Mouse (Mus musculus) ovary, adult 2 months (tissue): ENCODE data around the gene Krt42. TPM values are rescaled to one million over a fixed set of nuclear protein-coding genes. Genes with fewer than 3 reads are reported as not detected.

ENCODE experiments used
- polyA plus RNA-seq: library from polyadenylated mRNA; depleted of rRNA; stranded (reverse); fragments of >200 nt; gene quantifications from 2 replicates; pipeline ENCODE4 v1.2.3, GENCODE M21; 2012; rRNA removed

Krt42 gene
- not detected in 2 replicates for polyA plus RNA-seq

DNA sequence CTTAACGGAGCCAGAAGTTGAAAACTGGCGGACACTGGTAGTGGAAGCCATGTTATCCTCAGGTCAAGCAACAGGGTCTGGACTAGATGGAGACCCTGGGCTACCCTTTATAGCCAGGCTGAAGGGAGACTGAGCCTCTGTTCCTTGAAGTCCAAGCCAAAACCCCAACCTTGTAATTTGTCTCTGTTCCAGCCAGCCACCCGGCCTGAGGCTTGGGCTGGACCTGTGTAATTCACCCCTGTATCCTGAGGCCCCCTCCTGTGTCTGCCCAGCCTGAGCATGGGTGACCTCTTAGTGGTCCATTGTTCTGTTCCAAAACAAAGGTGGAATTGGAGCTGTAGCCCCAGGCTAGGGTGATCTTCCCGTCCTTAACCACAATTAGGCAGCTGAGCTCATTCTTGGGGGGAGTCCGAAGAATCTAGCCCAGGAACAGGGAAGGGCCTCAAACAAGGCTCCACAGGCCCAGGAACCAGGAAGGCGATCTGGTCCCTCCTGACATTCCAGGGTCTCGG, at the start of gene Krt42:
Krt42 (minus strand) TSS at position 51 of the 512 bp plus-strand sequence.

DNA sequence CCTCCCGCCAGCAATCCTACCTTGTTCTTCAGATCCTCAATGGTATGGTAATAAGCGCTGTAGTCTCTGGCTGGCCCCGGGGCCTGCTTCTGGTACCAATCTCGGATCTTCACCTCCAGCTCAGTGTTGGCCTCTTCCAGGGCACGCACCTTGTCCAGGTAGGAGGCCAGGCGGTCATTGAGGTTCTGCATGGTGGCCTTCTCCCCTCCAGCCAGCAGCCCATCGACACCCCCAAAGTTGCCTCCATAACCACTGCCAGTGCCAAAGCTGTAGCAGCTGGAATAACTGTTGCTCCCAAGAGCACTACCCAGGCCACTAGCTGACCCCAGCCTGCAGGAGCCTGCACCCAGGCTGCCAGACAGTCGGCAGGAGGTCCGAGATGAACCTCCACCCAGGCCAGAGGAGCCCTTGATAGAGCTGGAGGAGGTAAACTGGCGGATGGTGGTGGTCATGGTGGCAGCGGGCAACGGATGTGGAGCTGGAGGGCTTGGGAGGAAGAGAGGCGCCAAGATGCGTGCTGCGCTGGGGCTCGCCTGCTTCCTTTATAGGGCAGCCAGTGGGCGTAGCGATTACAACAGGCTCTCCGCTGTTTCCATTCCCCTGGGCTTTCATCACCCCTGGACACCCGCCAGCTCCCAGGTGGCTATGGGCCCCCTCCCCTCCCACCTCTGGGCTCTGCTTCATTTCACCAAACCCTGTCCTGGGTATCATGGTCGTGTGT, 9.0 kb downstream of the Krt42 start, which contains the start of gene Krt17:
Krt17 (minus strand) TSS at position 516 of the 721 bp plus-strand sequence.

DNA sequence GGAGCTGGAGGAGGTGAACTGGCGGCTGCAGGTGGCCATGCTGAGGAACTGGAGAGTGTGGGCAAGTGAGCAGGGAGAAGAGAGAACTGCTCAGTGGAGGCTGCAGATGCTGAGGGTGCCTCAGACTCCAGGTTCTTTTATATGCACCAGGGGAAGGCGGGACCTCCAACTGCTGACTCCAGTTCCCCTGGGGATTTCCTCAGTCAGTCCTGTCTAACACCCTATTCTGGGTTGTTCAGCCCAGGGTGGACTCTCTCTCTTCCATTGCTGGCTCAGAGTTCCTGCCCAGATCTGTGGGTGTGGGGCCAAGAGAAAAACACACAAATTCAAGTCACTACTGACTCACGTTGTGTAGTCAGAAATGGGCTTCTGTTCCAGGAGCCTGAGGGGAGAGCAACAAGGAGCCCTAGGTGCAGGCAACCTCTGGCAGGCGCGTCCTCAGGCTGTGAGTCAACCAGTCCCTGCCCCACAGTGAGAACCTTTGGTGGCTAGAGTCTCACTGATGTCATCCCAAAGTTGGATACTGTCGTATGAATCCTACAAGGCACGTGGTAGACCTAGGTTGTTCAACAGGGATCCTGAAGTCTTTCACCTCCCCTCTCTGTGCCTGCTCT, 20.7 kb downstream of the Krt42 start, which contains the start of gene Krt16:
Krt16 (minus strand) TSS at position 51 of the 614 bp plus-strand sequence.

Other genes starting within 250 kb of the Krt42 start
- not detected in 2 replicates for gene Krt33b, start 240.0 kb downstream of the Krt42 start, polyA plus RNA-seq
- gene Krt34, start 228.3 kb downstream of the Krt42 start, polyA plus RNA-seq, result not detected in 2 replicates
- gene Krt31, start 219.3 kb downstream of the Krt42 start, polyA plus RNA-seq, result not detected in 2 replicates
- gene Krt32, start 181.6 kb downstream of the Krt42 start, polyA plus RNA-seq, result not detected in 2 replicates
- 0.07 TPM in 1 of 2 replicates, not detected in the other for gene Krt35, start 173.6 kb downstream of the Krt42 start, polyA plus RNA-seq
- 0.52 and 1.2 TPM in 2 replicates for gene Krt36, start 164.2 kb downstream of the Krt42 start, polyA plus RNA-seq
- gene Krt13, start 148.3 kb downstream of the Krt42 start, polyA plus RNA-seq, result 1.1 and 1.3 TPM in 2 replicates
- 0.51 and 0.58 TPM in 2 replicates for gene Krt15, start 133.9 kb downstream of the Krt42 start, polyA plus RNA-seq
- 323 and 438 TPM in 2 replicates for gene Krt19, start 121.2 kb downstream of the Krt42 start, polyA plus RNA-seq
- gene Krt9, start 76.6 kb downstream of the Krt42 start, polyA plus RNA-seq, result not detected in 2 replicates
- gene Krt14, start 62.3 kb downstream of the Krt42 start, polyA plus RNA-seq, result 0.15 and 0.37 TPM in 2 replicates
- not detected in 2 replicates for gene Krt16, start 21.0 kb downstream of the Krt42 start, polyA plus RNA-seq
- 1.3 and 2.0 TPM in 2 replicates for gene Krt17, start 8.8 kb downstream of the Krt42 start, polyA plus RNA-seq
- 84.8 and 87.3 TPM in 2 replicates for gene Eif1, start 50.0 kb upstream of the Krt42 start, polyA plus RNA-seq
- not detected in 2 replicates for gene Gast, start 64.5 kb upstream of the Krt42 start, polyA plus RNA-seq
- 8.1 and 8.9 TPM in 2 replicates for gene Hap1, start 86.3 kb upstream of the Krt42 start, polyA plus RNA-seq
- gene Jup, start 127.9 kb upstream of the Krt42 start, polyA plus RNA-seq, result 228 and 323 TPM in 2 replicates
- 234 and 294 TPM in 2 replicates for gene P3h4, start 145.0 kb upstream of the Krt42 start, polyA plus RNA-seq
- gene Fkbp10, start 145.8 kb upstream of the Krt42 start, polyA plus RNA-seq, result 206 and 218 TPM in 2 replicates
- 67.6 and 90.0 TPM in 2 replicates for gene Nt5c3b, start 171.9 kb upstream of the Krt42 start, polyA plus RNA-seq
- gene Klhl10, start 172.0 kb upstream of the Krt42 start, polyA plus RNA-seq, result 0.35 and 0.58 TPM in 2 replicates
- gene Klhl11, start 202.9 kb upstream of the Krt42 start, polyA plus RNA-seq, result 14.7 and 15.4 TPM in 2 replicates